Mouse (Mus musculus) brain, embryonic 14.5 days (tissue): ENCODE results near the gene Arhgap27.

Experiments used
- CTCF ChIP-seq: fragments of 200-500 bp; IDR thresholded peaks from 2 replicates; pipeline ENCODE4 v1.5.1; 2012; ENCODE audit warnings: inconsistent platforms, mild to moderate bottlenecking, moderate library complexity, borderline replicate concordance; ENCODE audit not compliant: insufficient read depth, insufficient read length; ENCODE audit errors: extremely low read depth
- POLR2A ChIP-seq: fragments of 200-500 bp; IDR thresholded peaks from 2 replicates; pipeline ENCODE4 v1.6.1; 2012; ENCODE audit warnings: mild to moderate bottlenecking, inconsistent platforms, borderline replicate concordance; ENCODE audit not compliant: poor library complexity, insufficient read depth, insufficient read length, severe bottlenecking; ENCODE audit errors: extremely low read depth

- TF ChIP-seq CTCF (no peak), POLR2A (no peak)
Measured at GRCm38 (mm10) chr11:103394025-103394424, 30.5 kb upstream of the Arhgap27 start.
